Mouse (Mus musculus) forebrain, embryonic 16.5 days (tissue): ENCODE measurements around the gene Tbx2. TPM values are rescaled to one million over a fixed set of nuclear protein-coding genes. Genes with fewer than 3 reads are reported as not detected.

ENCODE experiments used
- ATAC-seq: fragments of 200-750 bp; cut with Nextera tagmentation; 2 replicates; pipeline ENCODE4 v1.8.0; 2017; ENCODE audit warnings: mild to moderate bottlenecking, moderate library complexity
- H3K27ac ChIP-seq: fragments of 300-500 bp; sonication (generic); 2 replicates; pipeline ENCODE4 v1.5.1; 2014; ENCODE audit warnings: low read length, control low read depth
- H3K27me3 ChIP-seq: fragments of 300-500 bp; sonication (generic); replicated peaks from 2 replicates; pipeline ENCODE4 v1.6.1; 2014; ENCODE audit warnings: low read length; ENCODE audit not compliant: control insufficient read depth, insufficient read depth
- H3K36me3 ChIP-seq: fragments of 300-500 bp; sonication (generic); 2 replicates; pipeline ENCODE4 v1.6.1; 2014; ENCODE audit not compliant: control insufficient read depth, insufficient read depth
- H3K4me1 ChIP-seq: fragments of 300-500 bp; sonication (generic); replicated peaks from 2 replicates; pipeline ENCODE4 v1.6.1; 2014; ENCODE audit warnings: low read length; ENCODE audit not compliant: control insufficient read depth, insufficient read depth
- H3K4me2 ChIP-seq: fragments of 300-500 bp; sonication (generic); 2 replicates; pipeline ENCODE4 v1.6.1; 2014; ENCODE audit warnings: mild to moderate bottlenecking, low read length, control low read depth
- H3K4me3 ChIP-seq: fragments of 300-500 bp; sonication (generic); replicated peaks from 2 replicates; pipeline ENCODE4 v1.5.1; 2014; ENCODE audit warnings: mild to moderate bottlenecking, low read length, control low read depth
- H3K9ac ChIP-seq: fragments of 300-500 bp; sonication (generic); replicated peaks from 2 replicates; pipeline ENCODE4 v1.6.1; 2014; ENCODE audit warnings: low read depth, low read length, control low read depth
- H3K9me3 ChIP-seq: fragments of 300-500 bp; sonication (generic); 2 replicates; pipeline ENCODE4 v1.6.1; 2016; ENCODE audit warnings: low read length; ENCODE audit not compliant: control insufficient read depth
- WGBS: fragments of 180-500 bp; shearing (Covaris S2); extraction: QIAGEN DNeasy Blood & Tissue Kit; methylation state at CpG from one replicate; pipeline ENCODE4 v1.1.7; 2014; 5-methylcytosine and 5-hydroxymethylcytosine counted together
- polyA plus RNA-seq: library from polyadenylated mRNA; unstranded; fragments of >200 nt; fragmentation: Nextera tagmentation; extraction: Ambion mirVana; gene quantifications from 2 replicates; pipeline ENCODE4 v1.2.1, GENCODE M21; 2015

Gene Tbx2
- polyA plus RNA-seq: 0.47 and 0.68 TPM in 2 replicates

- no peak for ATAC-seq
These were observed at the start of gene Tbx2 for GRCm38 (mm10) chr11:85832231-85832924. Tbx2 (plus strand) TSS chr11:85832551.

GRCm38 (mm10) chr11:85786113-85786718 is 46.1 kb upstream of the Tbx2 start:
- WGBS: 68% methylated on average over 3 of the region's 3 CpGs
- no peaks in the 10 kb centered on the region for H3K27me3 ChIP-seq
- no peak overlapping the region for H3K9ac ChIP-seq
- H3K36me3 ChIP-seq: no peaks in the 10 kb centered on the region
- no peak overlapping the region for H3K27ac ChIP-seq
- H3K4me3 ChIP-seq: no peak overlapping the region
- ATAC-seq: 0 out of 2 replicates have a peak, but pooled peaks have one; percentile 10
- H3K9me3 ChIP-seq: no peaks in the 10 kb centered on the region
- no peaks in the 10 kb centered on the region for H3K4me1 ChIP-seq
- H3K4me2 ChIP-seq: no peak overlapping the region

More at GRCm38 (mm10) chr11:85832231-85832924, at the start of gene Tbx2:
- peaks cover 59% of the 10 kb centered on the region for H3K27me3 ChIP-seq
- no peak within 1 kb of the TSS for H3K27ac ChIP-seq
- peak within 1 kb of the TSS; percentile 25 for H3K4me3 ChIP-seq
- H3K36me3 ChIP-seq: no peaks in the 10 kb centered on the region
- 1% methylated on average over 44 of the region's 52 CpGs for WGBS
- peak within 1 kb of the TSS; percentile 25; the same call in 1 of the 2 replicates for H3K9ac ChIP-seq
- H3K4me2 ChIP-seq: peak within 1 kb of the TSS; percentile 39
- peaks cover 30% of the 10 kb centered on the region for H3K4me1 ChIP-seq
- no peaks in the 10 kb centered on the region for H3K9me3 ChIP-seq

- Histone ChIP-seq H3K4me3 (no peak overlapping the region), H3K36me3 (no peaks in the 10 kb centered on the region), H3K9me3 (no peaks in the 10 kb centered on the region), H3K9ac (no peak overlapping the region), H3K27me3 (no peaks in the 10 kb centered on the region), H3K27ac (no peak overlapping the region), H3K4me2 (no peak overlapping the region), H3K4me1 (no peaks in the 10 kb centered on the region)
- no peak for ATAC-seq
- 86% methylated on average over 7 of the region's 7 CpGs for WGBS
These were observed 42.6 kb upstream of the Tbx2 start for GRCm38 (mm10) chr11:85789750-85790149.

GRCm38 (mm10) chr11:85790267-85790666 is 42.1 kb upstream of the Tbx2 start:
- Histone ChIP-seq H3K4me3 (no peak overlapping the region), H3K9ac (no peak overlapping the region), H3K9me3 (no peaks in the 10 kb centered on the region), H3K27me3 (no peaks in the 10 kb centered on the region), H3K4me1 (no peaks in the 10 kb centered on the region), H3K36me3 (no peaks in the 10 kb centered on the region), H3K27ac (no peak overlapping the region), H3K4me2 (no peak overlapping the region)
- ATAC-seq: no peak
- 74% methylated on average over 2 of the region's 2 CpGs for WGBS

GRCm38 (mm10) chr11:85791212-85791611 is 41.1 kb upstream of the Tbx2 start:
- 85% methylated on average over 1 of the region's 1 CpGs for WGBS
- Histone ChIP-seq H3K4me3 (no peak overlapping the region), H3K9ac (no peak overlapping the region), H3K27me3 (no peaks in the 10 kb centered on the region), H3K27ac (no peak overlapping the region), H3K4me1 (no peaks in the 10 kb centered on the region), H3K9me3 (no peaks in the 10 kb centered on the region), H3K36me3 (no peaks in the 10 kb centered on the region), H3K4me2 (no peak overlapping the region)
- ATAC-seq: no peak

- Histone ChIP-seq H3K4me2 (no peak overlapping the region), H3K4me3 (no peak overlapping the region), H3K4me1 (no peaks in the 10 kb centered on the region), H3K9ac (no peak overlapping the region), H3K27ac (no peak overlapping the region), H3K27me3 (no peaks in the 10 kb centered on the region), H3K36me3 (no peaks in the 10 kb centered on the region), H3K9me3 (no peaks in the 10 kb centered on the region)
- no peak for ATAC-seq
- 73% methylated on average over 12 of the region's 12 CpGs for WGBS
These were observed 39.7 kb upstream of the Tbx2 start for GRCm38 (mm10) chr11:85792534-85793215.

GRCm38 (mm10) chr11:85799456-85799855 is 32.9 kb upstream of the Tbx2 start:
- Histone ChIP-seq H3K9me3 (no peaks in the 10 kb centered on the region), H3K4me3 (no peak overlapping the region), H3K9ac (no peak overlapping the region), H3K4me2 (no peak overlapping the region), H3K27me3 (no peaks in the 10 kb centered on the region), H3K36me3 (no peaks in the 10 kb centered on the region), H3K4me1 (no peaks in the 10 kb centered on the region), H3K27ac (no peak overlapping the region)
- ATAC-seq: no peak
- WGBS: 89% methylated on average over 4 of the region's 4 CpGs

GRCm38 (mm10) chr11:85799856-85800255 is 32.5 kb upstream of the Tbx2 start:
- H3K27me3 ChIP-seq: no peaks in the 10 kb centered on the region
- H3K4me1 ChIP-seq: no peaks in the 10 kb centered on the region
- no peak overlapping the region for H3K4me2 ChIP-seq
- no peaks in the 10 kb centered on the region for H3K36me3 ChIP-seq
- ATAC-seq: no peak
- no peak overlapping the region for H3K27ac ChIP-seq
- no peaks in the 10 kb centered on the region for H3K9me3 ChIP-seq
- no peak overlapping the region for H3K9ac ChIP-seq
- no peak overlapping the region for H3K4me3 ChIP-seq
- WGBS: 78% methylated on average over 19 of the region's 19 CpGs

- Histone ChIP-seq H3K4me2 (no peak overlapping the region), H3K9ac (no peak overlapping the region), H3K27me3 (no peaks in the 10 kb centered on the region), H3K4me1 (no peaks in the 10 kb centered on the region), H3K36me3 (no peaks in the 10 kb centered on the region), H3K27ac (no peak overlapping the region), H3K4me3 (no peak overlapping the region), H3K9me3 (no peaks in the 10 kb centered on the region)
- 92% methylated on average over 11 of the region's 11 CpGs for WGBS
- no peak for ATAC-seq
These were observed 32.0 kb upstream of the Tbx2 start for GRCm38 (mm10) chr11:85800380-85800779.
